Mouse (Mus musculus) liver, embryonic 11.5 days (tissue): ENCODE results near the gene Sbno2. TPM values are rescaled to one million over a fixed set of nuclear protein-coding genes. Genes with fewer than 3 reads are reported as not detected.

Experiments used
- ATAC-seq: fragments of 200-750 bp; cut with Nextera tagmentation; replicated peaks from 2 replicates; pipeline ENCODE4 v1.8.0; 2017; ENCODE audit warnings: moderate number of reproducible peaks, mild to moderate bottlenecking, moderate TSS enrichment, moderate library complexity; ENCODE audit not compliant: low FRiP score
- DNase-seq: peaks from one replicate; pipeline ENCODE4 v3.0.0-alpha.2; 2017; ENCODE audit warnings: low spot score
- H3K27ac ChIP-seq: fragments of 300-500 bp; sonication (generic); 2 replicates; pipeline ENCODE4 v1.5.1; 2014; ENCODE audit warnings: mild to moderate bottlenecking, low read depth, low read length, control low read depth
- H3K27me3 ChIP-seq: fragments of 300-500 bp; sonication (generic); replicated peaks from 2 replicates; pipeline ENCODE4 v1.6.1; 2014; ENCODE audit warnings: low read length, mixed read lengths; ENCODE audit not compliant: control insufficient read depth, insufficient read depth
- H3K36me3 ChIP-seq: fragments of 300-500 bp; sonication (generic); 2 replicates; pipeline ENCODE4 v1.6.1; 2014; ENCODE audit warnings: mild to moderate bottlenecking, low read length, moderate library complexity, mixed read lengths; ENCODE audit not compliant: control insufficient read depth, insufficient read depth
- H3K4me1 ChIP-seq: fragments of 300-500 bp; sonication (generic); replicated peaks from 2 replicates; pipeline ENCODE4 v1.6.1; 2014; ENCODE audit warnings: low read length, mixed read lengths; ENCODE audit not compliant: control insufficient read depth, insufficient read depth
- H3K4me2 ChIP-seq: fragments of 300-500 bp; sonication (generic); 2 replicates; pipeline ENCODE4 v1.6.1; 2014; ENCODE audit warnings: mild to moderate bottlenecking, control low read depth, moderate library complexity
- H3K4me3 ChIP-seq: fragments of 300-500 bp; sonication (generic); 2 replicates; pipeline ENCODE4 v1.5.1; 2014; ENCODE audit warnings: low read depth, low read length, control low read depth
- H3K9ac ChIP-seq: fragments of 300-500 bp; sonication (generic); 2 replicates; pipeline ENCODE4 v1.6.1; 2014; ENCODE audit warnings: low read depth, low read length, control low read depth
- H3K9me3 ChIP-seq: fragments of 300-500 bp; sonication (generic); 2 replicates; pipeline ENCODE4 v1.6.1; 2016; ENCODE audit warnings: low read length, inconsistent platforms, mixed read lengths; ENCODE audit not compliant: control insufficient read depth
- WGBS: fragments of 180-500 bp; shearing (Covaris S2); extraction: QIAGEN DNeasy Blood & Tissue Kit; methylation state at CpG from one replicate; pipeline ENCODE4 v1.1.7; 2014; 5-methylcytosine and 5-hydroxymethylcytosine counted together
- polyA plus RNA-seq: library from polyadenylated mRNA; unstranded; fragments of >200 nt; fragmentation: Nextera tagmentation; extraction: Ambion mirVana; gene quantifications from 2 replicates; pipeline ENCODE4 v1.2.1, GENCODE M21; 2014

The Sbno2 gene
- polyA plus RNA-seq, 1 experiment from 2014 or later = 19.2 TPM

- 29% methylated on average over 3 of the region's 3 CpGs for WGBS
- ATAC-seq = peak; percentile 56
Measured at GRCm38 (mm10) chr10:80017361-80017760, 88.0 kb downstream of the Sbno2 start.

GRCm38 (mm10) chr10:80016931-80017330, 88.4 kb downstream of the Sbno2 start:
- H3K4me3 ChIP-seq = peak overlapping the region; percentile 66
- H3K9me3 ChIP-seq = no peaks in the 10 kb centered on the region
- ATAC-seq (peak; percentile 22; the same call in 1 of the 2 replicates), DNase-seq (no peak)
- peak overlapping the region; percentile 79 for H3K27ac ChIP-seq
- peak overlapping the region; percentile 84 for H3K4me2 ChIP-seq
- H3K9ac ChIP-seq = peak overlapping the region; percentile 69
- 0 out of 2 replicates have a peak, but pooled peaks cover 3% of the 10 kb centered on the region for H3K36me3 ChIP-seq
- peaks cover 39% of the 10 kb centered on the region for H3K4me1 ChIP-seq
- WGBS = 58% methylated on average over 10 of the region's 10 CpGs
- peaks cover 21% of the 10 kb centered on the region for H3K27me3 ChIP-seq

More at GRCm38 (mm10) chr10:80017361-80017760, 88.0 kb downstream of the Sbno2 start:
- peak overlapping the region; percentile 90 for H3K27ac ChIP-seq
- peak overlapping the region; percentile 84 for H3K4me2 ChIP-seq
- DNase-seq = no peak
- H3K27me3 ChIP-seq = peaks cover 21% of the 10 kb centered on the region
- H3K9ac ChIP-seq = peak overlapping the region; percentile 69
- H3K9me3 ChIP-seq = no peaks in the 10 kb centered on the region
- peaks cover 7% of the 10 kb centered on the region; the same call in 1 of the 2 replicates for H3K36me3 ChIP-seq
- H3K4me1 ChIP-seq = peaks cover 39% of the 10 kb centered on the region
- H3K4me3 ChIP-seq = peak overlapping the region; percentile 66

- H3K27me3 ChIP-seq = peaks cover 21% of the 10 kb centered on the region
- H3K36me3 ChIP-seq = peaks cover 2% of the 10 kb centered on the region; the same call in 1 of the 2 replicates
- no peaks in the 10 kb centered on the region for H3K9me3 ChIP-seq
- DNase-seq (no peak), ATAC-seq (peak; percentile 79)
- H3K27ac ChIP-seq = peak within 1 kb of the TSS; percentile 79
- H3K4me3 ChIP-seq = peak within 1 kb of the TSS; percentile 66
- peak within 1 kb of the TSS; percentile 69 for H3K9ac ChIP-seq
- WGBS = 46% methylated on average over 11 of the region's 11 CpGs
- peak within 1 kb of the TSS; percentile 84 for H3K4me2 ChIP-seq
- peaks cover 39% of the 10 kb centered on the region for H3K4me1 ChIP-seq
Measured at GRCm38 (mm10) chr10:80016511-80016910, 88.9 kb downstream of the Sbno2 start, which contains the start of gene Arhgap45. Gene Arhgap45 (plus strand): TSS chr10:80016653.

- Histone ChIP-seq H3K4me2 (no peak overlapping the region), H3K4me1 (peaks cover 37% of the 10 kb centered on the region), H3K9ac (no peak overlapping the region), H3K4me3 (no peak overlapping the region), H3K27ac (0 out of 2 replicates have a peak overlapping the region, but pooled peaks have one; percentile 79), H3K36me3 (peaks cover 12% of the 10 kb centered on the region), H3K27me3 (peaks cover 21% of the 10 kb centered on the region), H3K9me3 (peaks cover 4% of the 10 kb centered on the region; the same call in 1 of the 2 replicates)
- WGBS = 76% methylated on average over 10 of the region's 10 CpGs
- no peak for DNase-seq
- no peak for ATAC-seq
Measured at GRCm38 (mm10) chr10:80015583-80015982, 89.8 kb downstream of the Sbno2 start.

GRCm38 (mm10) chr10:80014484-80015290, 90.7 kb downstream of the Sbno2 start:
- Histone ChIP-seq H3K36me3 (peaks cover 19% of the 10 kb centered on the region), H3K27me3 (peaks cover 21% of the 10 kb centered on the region), H3K4me2 (no peak overlapping the region), H3K9me3 (peaks cover 11% of the 10 kb centered on the region; the same call in 1 of the 2 replicates), H3K4me3 (no peak overlapping the region), H3K9ac (no peak overlapping the region), H3K4me1 (peaks cover 28% of the 10 kb centered on the region), H3K27ac (no peak overlapping the region)
- ATAC-seq (no peak), DNase-seq (no peak)
- WGBS = 46% methylated on average over 28 of the region's 28 CpGs

- peaks cover 30% of the 10 kb centered on the region for H3K36me3 ChIP-seq
- 60% methylated on average over 25 of the region's 25 CpGs for WGBS
Measured at GRCm38 (mm10) chr10:80013609-80014008, 91.8 kb downstream of the Sbno2 start.

GRCm38 (mm10) chr10:80011740-80012139, 93.6 kb downstream of the Sbno2 start:
- Histone ChIP-seq H3K4me3 (no peak overlapping the region), H3K4me2 (no peak overlapping the region), H3K27me3 (peaks cover 21% of the 10 kb centered on the region), H3K9ac (no peak overlapping the region), H3K4me1 (peaks cover 11% of the 10 kb centered on the region; the same call in 1 of the 2 replicates), H3K9me3 (peaks cover 11% of the 10 kb centered on the region; the same call in 1 of the 2 replicates), H3K36me3 (peaks cover 35% of the 10 kb centered on the region), H3K27ac (no peak overlapping the region)
- ATAC-seq (no peak), DNase-seq (no peak)
- 92% methylated on average over 6 of the region's 6 CpGs for whole genome bisulfite sequencing

More at GRCm38 (mm10) chr10:80013609-80014008, 91.8 kb downstream of the Sbno2 start:
- Histone ChIP-seq H3K4me1 (peaks cover 17% of the 10 kb centered on the region), H3K4me3 (no peak overlapping the region), H3K4me2 (no peak overlapping the region), H3K9me3 (peaks cover 11% of the 10 kb centered on the region; the same call in 1 of the 2 replicates), H3K27ac (no peak overlapping the region), H3K9ac (no peak overlapping the region), H3K27me3 (peaks cover 21% of the 10 kb centered on the region)
- DNase-seq = no peak
- ATAC-seq = no peak
